ENCODE assay signal across 14 mouse cellular contexts in genomic region chr4:12628702-12629374, GRCm38 (mm10).
DNase-seq lines count a peak whose midpoint lies in the region; ATAC-seq and TF ChIP-seq lines count a peak whose summit lies in the region.
"Had no signal": no experiment of that assay in that cellular context is flagged by ENCODE, and none has a peak within 500 bp of the region (broad histone marks: within the 10 kb centered on the region; RNA-seq: fewer than 3 reads in every experiment).

No protein-coding gene starts in this region.

- H3K9me3 ChIP-seq in hindbrain, embryonic 10.5 days: no peaks in the 10 kb centered on the region
- H3K9me3 ChIP-seq in hindbrain, postnatal 0 days (ENCODE audit: low read length): no peaks in the 10 kb centered on the region
- H3K9me3 ChIP-seq in midbrain, embryonic 11.5 days (ENCODE audit: control insufficient read depth, low read length): no peaks in the 10 kb centered on the region
- H3K9me3 ChIP-seq in intestine, postnatal 0 days (ENCODE audit: control insufficient read depth): no peaks in the 10 kb centered on the region
- H3K9me3 ChIP-seq: embryonic facial prominence, embryonic 13.5 days; liver, embryonic 13.5 days had no signal

- peaks cover 26% of the 10 kb centered on the region for H3K4me1 ChIP-seq in hindbrain, embryonic 10.5 days (replicated peaks)
- H3K4me1 ChIP-seq in hindbrain, postnatal 0 days (ENCODE audit: insufficient read depth, low read length): no peaks in the 10 kb centered on the region
- peaks cover 14% of the 10 kb centered on the region for H3K4me1 ChIP-seq in midbrain, embryonic 11.5 days (ENCODE audit: control insufficient read depth, insufficient read depth, low read length)
- no peaks in the 10 kb centered on the region for H3K4me1 ChIP-seq in intestine, postnatal 0 days (replicated peaks; ENCODE audit: control insufficient read depth, insufficient read depth, low read length)

- H3K4me3 ChIP-seq in hindbrain, embryonic 10.5 days: no peak overlapping the region
- H3K4me3 ChIP-seq in hindbrain, postnatal 0 days (ENCODE audit: low read length): no peak overlapping the region
- no peak overlapping the region for H3K4me3 ChIP-seq in midbrain, embryonic 11.5 days (ENCODE audit: low read depth, low read length)
- H3K4me3 ChIP-seq in intestine, postnatal 0 days (ENCODE audit: low read depth, low read length): no peak overlapping the region
- H3K4me3 ChIP-seq: embryonic facial prominence, embryonic 13.5 days; liver, embryonic 13.5 days had no signal

- no peak overlapping the region for H3K9ac ChIP-seq in hindbrain, postnatal 0 days (replicated peaks; ENCODE audit: low read length)
- H3K9ac ChIP-seq in midbrain, embryonic 11.5 days (ENCODE audit: low read length): no peak overlapping the region
- no peak overlapping the region for H3K9ac ChIP-seq in intestine, postnatal 0 days (ENCODE audit: low read depth, low read length)
- H3K9ac ChIP-seq: embryonic facial prominence, embryonic 13.5 days; liver, embryonic 13.5 days had no signal

- no peak overlapping the region for H3K27ac ChIP-seq in hindbrain, embryonic 10.5 days
- no peak overlapping the region for H3K27ac ChIP-seq in hindbrain, postnatal 0 days
- H3K27ac ChIP-seq in midbrain, embryonic 11.5 days (ENCODE audit: low read depth, low read length): no peak overlapping the region
- no peak overlapping the region for H3K27ac ChIP-seq in intestine, postnatal 0 days (ENCODE audit: low read depth, low read length)
- H3K27ac ChIP-seq: embryonic facial prominence, embryonic 13.5 days; liver, embryonic 13.5 days had no signal

- DNase-seq in hindbrain, embryonic 10.5 days (ENCODE audit: low spot score): peak; percentile 72
- no peak for DNase-seq in hindbrain, postnatal 0 days (ENCODE audit: low spot score)
- DNase-seq in forelimb bud, embryonic 11.5 days (ENCODE audit: low read depth, low spot score): peak; percentile 14
- peak; percentile 93 for DNase-seq in midbrain, embryonic 11.5 days (ENCODE audit: low spot score, missing footprints)
- peak; percentile 24 for DNase-seq in retina, embryonic 14.5 days (ENCODE audit: low spot score)
- DNase-seq in frontal cortex, postnatal 14 days (ENCODE audit: low spot score in 2 of 2): no peak
- no peak for DNase-seq in spleen, adult 12 weeks (ENCODE audit: low spot score)
- DNase-seq: cerebellum, adult 2 months; kidney, postnatal 14 days; liver, embryonic 13.5 days; lung, postnatal 14 days; thymus, postnatal 36 days had no signal

- peaks cover 76% of the 10 kb centered on the region for H3K27me3 ChIP-seq in hindbrain, embryonic 10.5 days (ENCODE audit: insufficient read depth, poor library complexity, severe bottlenecking)
- no peaks in the 10 kb centered on the region for H3K27me3 ChIP-seq in hindbrain, postnatal 0 days (ENCODE audit: insufficient read depth, low read length)
- H3K27me3 ChIP-seq in midbrain, embryonic 11.5 days (ENCODE audit: control insufficient read depth, insufficient read depth, low read length): no peaks in the 10 kb centered on the region
- H3K27me3 ChIP-seq in intestine, postnatal 0 days (replicated peaks; ENCODE audit: control insufficient read depth, insufficient read depth, low read length): no peaks in the 10 kb centered on the region
- H3K27me3 ChIP-seq: embryonic facial prominence, embryonic 13.5 days; liver, embryonic 13.5 days had no signal

- WGBS in hindbrain, embryonic 10.5 days: 25% methylated on average over 5 of the region's 5 CpGs
- WGBS in hindbrain, postnatal 0 days: 28% methylated on average over 5 of the region's 5 CpGs
- 19% methylated on average over 5 of the region's 5 CpGs for WGBS in midbrain, embryonic 11.5 days
- WGBS in intestine, postnatal 0 days: 47% methylated on average over 5 of the region's 5 CpGs

- ATAC-seq in hindbrain, postnatal 0 days: no peak
- peak; percentile 95 for ATAC-seq in midbrain, embryonic 11.5 days (ENCODE audit: low FRiP score)
- no peak for ATAC-seq in intestine, postnatal 0 days

- TF ChIP-seq CTCF in hindbrain, postnatal 0 days (IDR thresholded peaks at IDR 0.05; ENCODE audit: low read depth): no peak
- no peak for TF ChIP-seq CTCF in intestine, postnatal 0 days (IDR thresholded peaks at IDR 0.05; ENCODE audit: low read depth)

- no peaks in the 10 kb centered on the region for H3K36me3 ChIP-seq in hindbrain, embryonic 10.5 days
- H3K36me3 ChIP-seq in hindbrain, postnatal 0 days (ENCODE audit: insufficient read depth, low read length): no peaks in the 10 kb centered on the region
- H3K36me3 ChIP-seq in midbrain, embryonic 11.5 days (ENCODE audit: control insufficient read depth, insufficient read depth, low read length): no peaks in the 10 kb centered on the region
- H3K36me3 ChIP-seq in intestine, postnatal 0 days (ENCODE audit: control insufficient read depth, insufficient read depth): no peaks in the 10 kb centered on the region
- H3K36me3 ChIP-seq: embryonic facial prominence, embryonic 13.5 days; liver, embryonic 13.5 days had no signal

- no peak overlapping the region for H3K4me2 ChIP-seq in hindbrain, postnatal 0 days (ENCODE audit: low read depth, low read length)
- no peak overlapping the region for H3K4me2 ChIP-seq in midbrain, embryonic 11.5 days
- H3K4me2 ChIP-seq in intestine, postnatal 0 days (replicated peaks; ENCODE audit: low read depth): no peak overlapping the region
- H3K4me2 ChIP-seq: embryonic facial prominence, embryonic 13.5 days; liver, embryonic 13.5 days had no signal

Comparison
In these comparisons a context has a peak if more than half of its experiments do, and no peak if none do; other contexts are left out.
1. DNase-seq: peak in hindbrain, embryonic 10.5 days (single experiment), forelimb bud, embryonic 11.5 days (single experiment), midbrain, embryonic 11.5 days (single experiment) and retina, embryonic 14.5 days (single experiment); none in hindbrain, postnatal 0 days (single experiment), frontal cortex, postnatal 14 days (0 of 2) and spleen, adult 12 weeks (single experiment).